Mouse (Mus musculus) lung, embryonic 14.5 days (tissue): ENCODE measurements at regions not wholly inside any gene's neighbourhood (a gene's known extent, or its start where the extent isn't known, plus 50 kb on each side); places are given as distances from the start of the nearest gene placed in this dataset. TPM values are rescaled to one million over a fixed set of nuclear protein-coding genes. Genes with fewer than 3 reads are reported as not detected.

Experiments
- ATAC-seq: fragments of 200-750 bp; cut with Nextera tagmentation; 2 replicates; pipeline ENCODE4 v1.8.0; 2017; ENCODE audit warnings: mild to moderate bottlenecking, moderate TSS enrichment, moderate library complexity; ENCODE audit not compliant: insufficient read depth
- DNase-seq: peaks from one replicate; pipeline ENCODE4 v3.0.0-alpha.2; 2015
- H3K27ac ChIP-seq: fragments of 300-500 bp; sonication (generic); 2 replicates; pipeline ENCODE4 v1.5.1; 2014; ENCODE audit warnings: low read depth, mild to moderate bottlenecking, moderate library complexity
- H3K27me3 ChIP-seq: fragments of 300-500 bp; sonication (generic); 2 replicates; pipeline ENCODE4 v1.6.1; 2014; ENCODE audit warnings: low read length, control low read depth; ENCODE audit not compliant: insufficient read depth
- H3K36me3 ChIP-seq: fragments of 300-500 bp; sonication (generic); 2 replicates; pipeline ENCODE4 v1.6.1; 2014; ENCODE audit warnings: control low read depth; ENCODE audit not compliant: insufficient read depth
- H3K4me1 ChIP-seq: fragments of 300-500 bp; sonication (generic); 2 replicates; pipeline ENCODE4 v1.6.1; 2014; ENCODE audit warnings: antibody characterized with exemption, control low read depth; ENCODE audit not compliant: insufficient read depth
- H3K4me2 ChIP-seq: fragments of 300-500 bp; sonication (generic); 2 replicates; pipeline ENCODE4 v1.6.1; 2014; ENCODE audit warnings: mild to moderate bottlenecking
- H3K4me3 ChIP-seq: fragments of 300-500 bp; sonication (generic); 2 replicates; pipeline ENCODE4 v1.5.1; 2014; ENCODE audit warnings: low read depth, low read length
- H3K9ac ChIP-seq: fragments of 300-500 bp; sonication (generic); 2 replicates; pipeline ENCODE4 v1.6.1; 2014
- H3K9me3 ChIP-seq: fragments of 300-500 bp; sonication (generic); 2 replicates; pipeline ENCODE4 v1.6.1; 2016; ENCODE audit warnings: low read depth, low read length, control low read depth
- CTCF ChIP-seq: IDR thresholded peaks from 2 replicates; pipeline ENCODE4 v1.5.1; 2016; ENCODE audit warnings: antibody characterized with exemption, low read depth
- WGBS: fragments of 180-500 bp; shearing (Covaris S2); extraction: QIAGEN DNeasy Blood & Tissue Kit; methylation state at CpG from one replicate; pipeline ENCODE4 v1.1.7; 2014; 5-methylcytosine and 5-hydroxymethylcytosine counted together
- microRNA-seq: library from miRNA; unstranded; fragments of <30 nt; microRNA quantifications from one replicate; pipeline ENCODE4, GENCODE M21; 2016; ENCODE audit warnings: borderline number of aligned reads

DNA sequence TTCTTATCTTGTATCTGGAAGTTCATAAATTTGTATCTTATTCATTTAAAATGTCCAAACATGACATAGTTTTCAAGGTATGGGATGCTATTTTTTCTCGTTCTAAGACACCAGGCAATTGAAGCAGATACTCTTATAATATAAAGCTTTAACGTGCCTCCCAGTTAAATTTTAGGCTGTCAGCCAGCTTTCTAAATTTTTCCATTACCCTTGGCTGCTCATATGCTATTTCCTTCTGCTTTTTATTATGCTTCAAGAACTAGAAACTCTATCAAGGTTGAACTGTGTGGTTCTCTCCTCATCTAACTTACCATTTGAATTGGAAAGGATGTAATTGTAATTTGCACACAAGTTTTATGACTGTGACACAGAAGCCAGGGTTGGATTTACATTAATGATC lies 1324.1 kb downstream of the Zpld1 start:
- H3K9me3 ChIP-seq: no peaks in the 10 kb centered on the region
- H3K36me3 ChIP-seq: no peaks in the 10 kb centered on the region
- 54% methylated on average over 2 of the region's 2 CpGs for WGBS
- no peaks in the 10 kb centered on the region for H3K4me1 ChIP-seq
- H3K27me3 ChIP-seq: no peaks in the 10 kb centered on the region
- no peak overlapping the region for H3K9ac ChIP-seq
- H3K4me3 ChIP-seq: no peak overlapping the region
- H3K27ac ChIP-seq: no peak overlapping the region
- no peak overlapping the region for H3K4me2 ChIP-seq
- no peak for TF ChIP-seq CTCF
- DNase-seq (peak; percentile 8), ATAC-seq (no peak)

- Histone ChIP-seq H3K4me1 (no peaks in the 10 kb centered on the region), H3K9me3 (no peaks in the 10 kb centered on the region), H3K4me2 (no peak overlapping the region), H3K36me3 (no peaks in the 10 kb centered on the region), H3K27me3 (no peaks in the 10 kb centered on the region), H3K27ac (no peak overlapping the region), H3K4me3 (no peak overlapping the region), H3K9ac (no peak overlapping the region)
- WGBS: 61% methylated on average over 3 of the region's 3 CpGs
- no peak for ATAC-seq
- DNase-seq: no peak
- TF ChIP-seq CTCF: no peak
Observed at GRCm38 (mm10) chr16:53956646-53957045, 1341.1 kb downstream of the Zpld1 start.

DNA sequence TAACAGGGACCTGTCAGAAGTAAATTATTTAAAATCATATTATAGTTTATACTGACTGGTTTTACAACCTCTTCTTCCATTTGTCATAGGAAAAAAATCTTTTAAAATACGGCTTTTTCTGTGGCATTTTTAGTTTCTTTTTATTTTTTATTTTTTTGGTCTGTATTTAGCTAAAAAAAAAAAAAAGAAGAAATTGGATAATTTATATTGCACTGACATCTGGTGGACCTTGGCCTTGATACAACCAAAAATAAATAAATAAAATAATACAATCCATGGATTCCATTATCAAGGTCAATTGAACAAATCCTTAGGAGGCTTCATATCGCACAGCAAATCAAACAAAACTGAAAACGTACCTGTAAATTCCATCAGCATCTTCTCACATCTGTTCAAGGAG lies 1352.5 kb downstream of the Zpld1 start:
- H3K36me3 ChIP-seq: no peaks in the 10 kb centered on the region
- H3K4me1 ChIP-seq: no peaks in the 10 kb centered on the region
- no peaks in the 10 kb centered on the region for H3K27me3 ChIP-seq
- H3K9me3 ChIP-seq: no peaks in the 10 kb centered on the region
- no peak overlapping the region for H3K9ac ChIP-seq
- no peak overlapping the region for H3K4me3 ChIP-seq
- ATAC-seq: no peak
- DNase-seq: no peak
- H3K27ac ChIP-seq: no peak overlapping the region
- H3K4me2 ChIP-seq: no peak overlapping the region
- WGBS: 84% methylated on average over 3 of the region's 3 CpGs
- no peak for TF ChIP-seq CTCF

GRCm38 (mm10) chr16:53915794-53916193 lies 1382.0 kb downstream of the Zpld1 start:
- no peaks in the 10 kb centered on the region for H3K4me1 ChIP-seq
- no peak overlapping the region for H3K4me3 ChIP-seq
- DNase-seq (no peak), ATAC-seq (no peak)
- no peak overlapping the region for H3K4me2 ChIP-seq
- no peak overlapping the region for H3K27ac ChIP-seq
- no peaks in the 10 kb centered on the region for H3K27me3 ChIP-seq
- H3K9me3 ChIP-seq: no peaks in the 10 kb centered on the region
- H3K9ac ChIP-seq: no peak overlapping the region
- no peaks in the 10 kb centered on the region for H3K36me3 ChIP-seq
- no peak for TF ChIP-seq CTCF
- 93% methylated on average over 15 of the region's 15 CpGs for WGBS

DNA sequence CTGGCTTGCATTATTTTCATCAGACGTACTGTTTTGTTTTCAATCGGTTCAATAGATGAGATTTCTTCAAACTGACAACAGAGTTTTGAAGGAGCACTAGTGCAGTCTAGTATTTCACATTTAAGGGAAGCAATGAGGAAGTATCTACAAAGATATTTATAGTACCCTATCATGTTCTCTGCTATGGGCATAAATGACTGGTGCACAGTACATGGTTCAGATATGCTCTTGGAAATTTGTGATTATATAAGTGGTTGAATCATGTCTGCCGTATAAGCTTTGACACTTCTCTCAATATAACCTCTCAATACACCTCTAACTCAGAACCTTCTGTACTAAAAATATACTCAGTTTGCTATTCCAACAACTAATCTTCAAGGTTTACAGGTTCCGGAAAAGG lies 1390.7 kb downstream of the Zpld1 start:
- Histone ChIP-seq H3K36me3 (no peaks in the 10 kb centered on the region), H3K27me3 (no peaks in the 10 kb centered on the region), H3K4me1 (no peaks in the 10 kb centered on the region), H3K4me3 (no peak overlapping the region), H3K27ac (no peak overlapping the region), H3K9ac (no peak overlapping the region), H3K4me2 (no peak overlapping the region), H3K9me3 (no peaks in the 10 kb centered on the region)
- WGBS: 90% methylated on average over 4 of the region's 4 CpGs
- ATAC-seq (no peak), DNase-seq (no peak)
- TF ChIP-seq CTCF: no peak

DNA sequence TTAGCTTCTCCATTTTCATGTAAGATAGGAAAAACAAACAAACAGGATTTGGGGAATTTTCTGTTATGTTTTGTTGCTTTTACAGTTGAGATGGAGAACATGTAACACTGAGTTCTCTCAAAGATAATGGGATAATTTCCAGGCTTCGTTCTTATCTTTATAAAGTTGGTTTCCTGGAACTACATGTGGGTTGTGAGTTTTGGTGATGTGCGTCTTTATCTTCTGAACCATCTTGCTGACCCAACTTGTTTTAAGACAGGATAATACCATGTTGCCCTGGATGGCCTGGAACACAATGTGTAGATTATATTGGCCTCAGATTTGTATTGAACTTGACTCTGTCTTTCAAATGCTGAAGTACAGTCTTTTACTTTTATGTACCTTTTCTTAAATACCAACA lies 1394.0 kb downstream of the Zpld1 start:
- Histone ChIP-seq H3K4me3 (no peak overlapping the region), H3K9me3 (no peaks in the 10 kb centered on the region), H3K4me1 (no peaks in the 10 kb centered on the region), H3K36me3 (no peaks in the 10 kb centered on the region), H3K27ac (no peak overlapping the region), H3K4me2 (no peak overlapping the region), H3K27me3 (no peaks in the 10 kb centered on the region), H3K9ac (no peak overlapping the region)
- no peak for ATAC-seq
- DNase-seq: no peak
- 73% methylated on average over 2 of the region's 2 CpGs for WGBS
- TF ChIP-seq CTCF: no peak

DNA sequence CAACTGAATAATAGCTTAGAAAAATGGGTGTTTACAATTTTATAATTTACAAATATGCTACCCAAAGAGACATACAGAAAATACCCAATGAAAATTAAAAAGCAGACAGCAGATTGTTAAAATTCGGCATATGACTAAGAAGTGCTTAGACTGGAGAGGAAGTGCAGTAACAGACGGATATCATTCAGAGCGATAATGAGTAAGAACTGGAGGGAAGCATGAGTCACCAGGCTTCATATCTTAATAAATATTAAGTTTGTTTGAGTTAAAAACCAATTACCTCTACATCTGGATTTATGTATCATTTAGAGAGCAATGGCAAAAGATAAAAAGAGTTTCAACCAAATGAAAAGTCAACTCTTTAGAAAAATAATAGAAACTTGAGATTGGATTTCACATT lies 1413.5 kb upstream of the Alcam start:
- no peaks in the 10 kb centered on the region for H3K36me3 ChIP-seq
- no peak overlapping the region for H3K27ac ChIP-seq
- DNase-seq (no peak), ATAC-seq (no peak)
- H3K9me3 ChIP-seq: no peaks in the 10 kb centered on the region
- no peak overlapping the region for H3K4me3 ChIP-seq
- no peaks in the 10 kb centered on the region for H3K4me1 ChIP-seq
- no peaks in the 10 kb centered on the region for H3K27me3 ChIP-seq
- no peak for TF ChIP-seq CTCF
- 86% methylated on average over 3 of the region's 3 CpGs for whole genome bisulfite sequencing
- H3K4me2 ChIP-seq: no peak overlapping the region
- no peak overlapping the region for H3K9ac ChIP-seq

GRCm38 (mm10) chr16:53840678-53841077 lies 1386.8 kb upstream of the Alcam start:
- no peaks in the 10 kb centered on the region for H3K9me3 ChIP-seq
- no peaks in the 10 kb centered on the region for H3K4me1 ChIP-seq
- no peak overlapping the region for H3K4me2 ChIP-seq
- no peak for ATAC-seq
- no peak for TF ChIP-seq CTCF
- no peaks in the 10 kb centered on the region for H3K27me3 ChIP-seq
- no peak overlapping the region for H3K9ac ChIP-seq
- no peak overlapping the region for H3K27ac ChIP-seq
- H3K36me3 ChIP-seq: no peaks in the 10 kb centered on the region
- H3K4me3 ChIP-seq: no peak overlapping the region
- no peak for DNase-seq
- 46% methylated on average over 2 of the region's 2 CpGs for WGBS

Small RNA genes in the stretch of these regions (microRNA-seq; reads per million reads assigned to microRNA genes)
- not detected for gene Gm25041
